Mouse (Mus musculus): ENCODE measurements around the gene Smok3a. TPM values are rescaled to one million over a fixed set of nuclear protein-coding genes. Genes with fewer than 3 reads are reported as not detected.

Smok3a gene
- not detected in 4 replicates for total RNA-seq (2023; ENCODE audit: inconsistent age)

GRCm38 (mm10) chr5:138020961-138021479 lies at the start of gene Smok3a, which contains the start of gene Smok3b:
Gene Smok3a, plus strand, starts transcription at chr5:138021261.
Gene Smok3b, plus strand, starts transcription at chr5:138021429.

GRCm38 (mm10) chr5:137981300-137981699 lies 39.8 kb upstream of the Smok3a start, which contains the start of gene Azgp1:
Gene Azgp1, plus strand, starts transcription at chr5:137981520.

GRCm38 (mm10) chr5:138052894-138053293 lies 31.8 kb downstream of the Smok3a start, which contains the start of gene Smok3c:
Gene Smok3c, plus strand, starts transcription at chr5:138053194.

Other genes starting within 250 kb of the Smok3a start
- 19.3 to 26.7 TPM (median 22.2 TPM) in 4 replicates for gene Ppp1r35, start 242.4 kb upstream of the Smok3a start, total RNA-seq (2023; ENCODE audit: inconsistent age)
- 82.8 to 102 TPM (median 90.4 TPM) in 4 replicates for gene Mepce, start 233.6 kb upstream of the Smok3a start, total RNA-seq (2023; ENCODE audit: inconsistent age)
- 19.2 to 24.6 TPM (median 22.6 TPM) in 4 replicates for gene Zcwpw1, start 233.5 kb upstream of the Smok3a start, total RNA-seq (2023; ENCODE audit: inconsistent age)
- 1.3 to 3.1 TPM (median 1.7 TPM) in 4 replicates for gene Pilra, start 185.0 kb upstream of the Smok3a start, total RNA-seq (2023; ENCODE audit: inconsistent age)
- 1.3 to 3.3 TPM (median 1.5 TPM) in 4 replicates for gene Pilrb1, start 163.2 kb upstream of the Smok3a start, total RNA-seq (2023; ENCODE audit: inconsistent age)
- gene Pilrb2, start 149.4 kb upstream of the Smok3a start, total RNA-seq (2023; ENCODE audit: inconsistent age), result 1.1 to 2.5 TPM (median 1.6 TPM) in 3 of 4 replicates, not detected in the other
- not detected in 4 replicates for gene Cyp3a13, start 99.6 kb upstream of the Smok3a start, total RNA-seq (2023; ENCODE audit: inconsistent age)
- not detected in 4 replicates for gene Gjc3, start 58.2 kb upstream of the Smok3a start, total RNA-seq (2023; ENCODE audit: inconsistent age)
- gene Azgp1, start 39.7 kb upstream of the Smok3a start, total RNA-seq (2023; ENCODE audit: inconsistent age), result not detected in 4 replicates
- gene Smok3b, start 168 bp downstream of the Smok3a start, total RNA-seq (2023; ENCODE audit: inconsistent age), result not detected in 4 replicates
- not detected in 4 replicates for gene Smok3c, start 31.9 kb downstream of the Smok3a start, total RNA-seq (2023; ENCODE audit: inconsistent age)
- 15.6 to 18.0 TPM (median 17.9 TPM) in 4 replicates for gene Zkscan1, start 63.8 kb downstream of the Smok3a start, total RNA-seq (2023; ENCODE audit: inconsistent age)
- 8.6 to 10.5 TPM (median 9.9 TPM) in 4 replicates for gene Zscan21, start 95.6 kb downstream of the Smok3a start, total RNA-seq (2023; ENCODE audit: inconsistent age)
- gene Zfp113, start 134.5 kb downstream of the Smok3a start, total RNA-seq (2023; ENCODE audit: inconsistent age), result 8.8 to 11.8 TPM (median 10.7 TPM) in 4 replicates
- gene Cops6, start 139.8 kb downstream of the Smok3a start, total RNA-seq (2023; ENCODE audit: inconsistent age), result 50.0 to 62.1 TPM (median 51.4 TPM) in 4 replicates
- gene Ap4m1, start 150.7 kb downstream of the Smok3a start, total RNA-seq (2023; ENCODE audit: inconsistent age), result 34.6 to 44.5 TPM (median 37.7 TPM) in 4 replicates
- 55.9 to 62.7 TPM (median 57.4 TPM) in 4 replicates for gene Mcm7, start 151.2 kb downstream of the Smok3a start, total RNA-seq (2023; ENCODE audit: inconsistent age)
- 31.7 to 37.3 TPM (median 32.3 TPM) in 4 replicates for gene Taf6, start 166.2 kb downstream of the Smok3a start, total RNA-seq (2023; ENCODE audit: inconsistent age)
- 13.7 to 21.1 TPM (median 17.0 TPM) in 4 replicates for gene Cnpy4, start 166.2 kb downstream of the Smok3a start, total RNA-seq (2023; ENCODE audit: inconsistent age)
- 1.1 to 1.7 TPM (median 1.6 TPM) in 3 of 4 replicates, not detected in the other for gene Mblac1, start 173.1 kb downstream of the Smok3a start, total RNA-seq (2023; ENCODE audit: inconsistent age)
- gene Nxpe5, start 204.6 kb downstream of the Smok3a start, total RNA-seq (2023; ENCODE audit: inconsistent age), result not detected in 4 replicates
- gene Lamtor4, start 234.2 kb downstream of the Smok3a start, total RNA-seq (2023; ENCODE audit: inconsistent age), result 31.8 to 44.5 TPM (median 38.9 TPM) in 4 replicates
- gene BC037034, start 242.8 kb downstream of the Smok3a start, total RNA-seq (2023; ENCODE audit: inconsistent age), result 54.8 to 62.4 TPM (median 56.6 TPM) in 4 replicates

All from B cell, adult (primary cell).